Mouse (Mus musculus): ENCODE data around the gene Syncrip. TPM values are rescaled to one million over a fixed set of nuclear protein-coding genes. Genes with fewer than 3 reads are reported as not detected.
A peak's percentile ranks its signal among the peaks of the same experiment; 100 is the strongest.

The Syncrip gene
- polyA plus RNA-seq, 1 experiment from 2014 or later, result 89.0 TPM

GRCm38 (mm10) chr9:88404515-88404914 lies 77.9 kb downstream of the Syncrip start:
- H3K27me3 ChIP-seq (ENCODE audit: control insufficient read depth, insufficient read depth, low read depth, low read length), result no peaks in the 10 kb centered on the region
- H3K36me3 ChIP-seq (ENCODE audit: control insufficient read depth, insufficient read depth, low read length), result peaks cover 5% of the 10 kb centered on the region; the same call in 1 of the 2 replicates
- ATAC-seq (ENCODE audit: low read depth), result no peak
- no peak overlapping the region for H3K4me3 ChIP-seq (ENCODE audit: low read length)
- H3K9ac ChIP-seq (ENCODE audit: low read length), result no peak overlapping the region
- no peaks in the 10 kb centered on the region for H3K9me3 ChIP-seq (ENCODE audit: control insufficient read depth, low read length)
- no peak overlapping the region for H3K4me2 ChIP-seq (ENCODE audit: low read depth, low read length)
- H3K27ac ChIP-seq (ENCODE audit: low read length), result no peak overlapping the region
- no peaks in the 10 kb centered on the region for H3K4me1 ChIP-seq (replicated peaks; ENCODE audit: control insufficient read depth, insufficient read depth, low read length)
- WGBS, result 61% methylated on average over 6 of the region's 6 CpGs

- Histone ChIP-seq H3K4me3 (ENCODE audit: low read length) (no peak overlapping the region), H3K9me3 (ENCODE audit: control insufficient read depth, low read length) (no peaks in the 10 kb centered on the region), H3K4me2 (ENCODE audit: low read depth, low read length) (no peak overlapping the region), H3K4me1 (replicated peaks; ENCODE audit: control insufficient read depth, insufficient read depth, low read length) (no peaks in the 10 kb centered on the region), H3K27me3 (ENCODE audit: control insufficient read depth, insufficient read depth, low read depth, low read length) (no peaks in the 10 kb centered on the region), H3K36me3 (ENCODE audit: control insufficient read depth, insufficient read depth, low read length) (peaks cover 2% of the 10 kb centered on the region; the same call in 1 of the 2 replicates), H3K9ac (ENCODE audit: low read length) (no peak overlapping the region), H3K27ac (ENCODE audit: low read length) (peak overlapping the region; percentile 27; the same call in 1 of the 2 replicates)
- ATAC-seq (ENCODE audit: low read depth), result peak; percentile 87
- 57% methylated on average over 10 of the region's 10 CpGs for WGBS
Observed at GRCm38 (mm10) chr9:88404088-88404487, 78.3 kb downstream of the Syncrip start.

GRCm38 (mm10) chr9:88398461-88398860 lies 83.9 kb downstream of the Syncrip start:
- no peak overlapping the region for H3K4me3 ChIP-seq (ENCODE audit: low read length)
- no peaks in the 10 kb centered on the region for H3K27me3 ChIP-seq (ENCODE audit: control insufficient read depth, insufficient read depth, low read depth, low read length)
- no peak overlapping the region for H3K9ac ChIP-seq (ENCODE audit: low read length)
- peaks cover 8% of the 10 kb centered on the region; the same call in 1 of the 2 replicates for H3K36me3 ChIP-seq (ENCODE audit: control insufficient read depth, insufficient read depth, low read length)
- no peaks in the 10 kb centered on the region for H3K4me1 ChIP-seq (replicated peaks; ENCODE audit: control insufficient read depth, insufficient read depth, low read length)
- no peak for ATAC-seq (ENCODE audit: low read depth)
- WGBS, result 63% methylated on average over 1 of the region's 1 CpGs
- H3K4me2 ChIP-seq (ENCODE audit: low read depth, low read length), result no peak overlapping the region
- H3K9me3 ChIP-seq (ENCODE audit: control insufficient read depth, low read length), result no peaks in the 10 kb centered on the region
- no peak overlapping the region for H3K27ac ChIP-seq (ENCODE audit: low read length)

Other genes with a start within 250 kb of the Syncrip start
- 3.3 and 3.4 TPM in 2 replicates for gene Nt5e, start 155.4 kb downstream of the Syncrip start, polyA plus RNA-seq (2015; fragmentation: Nextera tagmentation; extraction: Ambion mirVana)
- 28.8 and 30.1 TPM in 2 replicates for gene Snx14, start 43.6 kb downstream of the Syncrip start, polyA plus RNA-seq (2015; fragmentation: Nextera tagmentation; extraction: Ambion mirVana)
- gene Gm20537, start 26.0 kb downstream of the Syncrip start, polyA plus RNA-seq (2015; fragmentation: Nextera tagmentation; extraction: Ambion mirVana), result 0.94 and 1.2 TPM in 2 replicates
- gene Zfp949, start 65.4 kb upstream of the Syncrip start, polyA plus RNA-seq (2015; fragmentation: Nextera tagmentation; extraction: Ambion mirVana), result 11.2 and 12.5 TPM in 2 replicates
- 0.26 TPM in 1 of 2 replicates, not detected in the other for gene Trim43a, start 98.3 kb upstream of the Syncrip start, polyA plus RNA-seq (2015; fragmentation: Nextera tagmentation; extraction: Ambion mirVana)
- 42.9 and 43.3 TPM in 2 replicates for gene Mthfsl, start 237.7 kb upstream of the Syncrip start, polyA plus RNA-seq (2015; fragmentation: Nextera tagmentation; extraction: Ambion mirVana)
- gene Bcl2a1d, start 249.3 kb upstream of the Syncrip start, polyA plus RNA-seq (2015; fragmentation: Nextera tagmentation; extraction: Ambion mirVana), result 2.1 and 3.2 TPM in 2 replicates

All from lung, embryonic 16.5 days (tissue).